In the genomic region with DNA sequence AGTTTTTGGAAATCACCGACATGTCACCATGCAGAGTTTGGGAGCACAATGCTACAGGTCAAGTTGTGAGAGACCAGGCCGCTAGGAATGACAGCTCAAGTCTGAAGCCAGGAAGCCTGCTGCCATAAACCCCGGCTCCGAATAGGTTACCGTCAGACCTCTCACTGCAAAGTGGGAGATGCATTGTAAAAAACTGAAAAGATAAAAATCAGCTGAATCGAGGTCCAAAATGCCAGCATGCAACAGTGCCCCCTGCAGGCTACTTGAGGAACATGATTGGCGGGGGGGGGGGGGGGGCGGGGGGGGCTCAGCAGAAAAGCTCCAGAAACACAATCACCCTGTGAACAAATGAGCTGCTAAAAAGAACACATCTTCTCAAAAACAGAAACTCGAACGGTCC, we compare ENCODE assay signal across 10 mouse cellular contexts. TPM values are rescaled to one million over a fixed set of nuclear protein-coding genes. Genes with fewer than 3 reads are reported as not detected.
A peak's percentile ranks its signal among the peaks of the same experiment; 100 is the strongest.
DNase-seq lines count a peak whose midpoint lies in the region; ATAC-seq and TF ChIP-seq lines count a peak whose summit lies in the region.
"Had no signal": no experiment of that assay in that cellular context is flagged by ENCODE, and none has a peak within 500 bp of the region (broad histone marks: within the 10 kb centered on the region; RNA-seq: fewer than 3 reads in every experiment).

No protein-coding gene starts in this region.

- no peaks in the 10 kb centered on the region for H3K4me1 ChIP-seq in limb, embryonic 14.5 days (ENCODE audit: control insufficient read depth, insufficient read depth, low read length)
- no peaks in the 10 kb centered on the region; the same call in 1 of the 2 replicates for H3K4me1 ChIP-seq in limb, embryonic 10.5 days

- TF ChIP-seq POLR2A in limb, embryonic 14.5 days (IDR thresholded peaks at IDR 0.05; ENCODE audit: borderline replicate concordance, extremely low read depth, insufficient read depth, insufficient read length), result no peak
- no peak for TF ChIP-seq POLR2A in myocyte (IDR thresholded peaks at IDR 0.05; ENCODE audit: insufficient read length, low read depth)

- no peaks in the 10 kb centered on the region for H3K36me3 ChIP-seq in limb, embryonic 14.5 days (ENCODE audit: control insufficient read depth, insufficient read depth, low read length)
- no peaks in the 10 kb centered on the region for H3K36me3 ChIP-seq in limb, embryonic 10.5 days
- H3K36me3 ChIP-seq in myocyte (ENCODE audit: control insufficient read depth, insufficient read depth), result no peaks in the 10 kb centered on the region
- H3K36me3 ChIP-seq: embryonic facial prominence, embryonic 13.5 days; liver, embryonic 13.5 days had no signal

- 41% methylated on average over 8 of the region's 10 CpGs for WGBS in limb, embryonic 14.5 days
- WGBS in limb, embryonic 10.5 days, result 44% methylated on average over 9 of the region's 10 CpGs

- H3ac ChIP-seq in myocyte (ENCODE audit: control insufficient read depth, insufficient read length), result no peak overlapping the region

- no peaks in the 10 kb centered on the region for H3K27me3 ChIP-seq in limb, embryonic 14.5 days (ENCODE audit: control insufficient read depth, insufficient read depth, low read length)
- H3K27me3 ChIP-seq in limb, embryonic 10.5 days (ENCODE audit: low read depth, poor library complexity, severe bottlenecking), result peaks cover 8% of the 10 kb centered on the region; the same call in 1 of the 2 replicates
- H3K27me3 ChIP-seq in myocyte (ENCODE audit: control insufficient read depth, insufficient read depth, insufficient read length), result peaks cover 28% of the 10 kb centered on the region
- H3K27me3 ChIP-seq: embryonic facial prominence, embryonic 13.5 days had no signal

- no peaks in the 10 kb centered on the region for H3K9me3 ChIP-seq in limb, embryonic 14.5 days (ENCODE audit: control insufficient read depth, low read length)
- H3K9me3 ChIP-seq in limb, embryonic 10.5 days (replicated peaks), result no peaks in the 10 kb centered on the region
- H3K9me3 ChIP-seq: embryonic facial prominence, embryonic 13.5 days; liver, embryonic 13.5 days had no signal

- ATAC-seq in limb, embryonic 14.5 days (ENCODE audit: low FRiP score, low read depth), result no peak
- no peak for ATAC-seq in inflammation-experienced regulatory T-cells, adult 6 months

- no peak overlapping the region for H3K27ac ChIP-seq in limb, embryonic 14.5 days (replicated peaks; ENCODE audit: low read depth, low read length)
- H3K27ac ChIP-seq in limb, embryonic 10.5 days, result no peak overlapping the region
- H3K27ac ChIP-seq: embryonic facial prominence, embryonic 13.5 days; liver, embryonic 13.5 days had no signal

- H3K4me3 ChIP-seq in limb, embryonic 14.5 days (replicated peaks; ENCODE audit: low read length), result no peak overlapping the region
- no peak overlapping the region for H3K4me3 ChIP-seq in limb, embryonic 10.5 days
- H3K4me3 ChIP-seq in myocyte, result no peak overlapping the region
- H3K4me3 ChIP-seq: embryonic facial prominence, embryonic 13.5 days; liver, embryonic 13.5 days had no signal

- peak; percentile 40 to 62 for DNase-seq in cerebellum, postnatal 25 days
- no peak for DNase-seq in cerebellum, adult 11-12 months
- DNase-seq in limb, embryonic 14.5 days (ENCODE audit: low spot score), result peak; percentile 34
- DNase-seq in limb, embryonic 10.5 days (ENCODE audit: low spot score), result no peak
- peak; percentile 31 for DNase-seq in R1 (ENCODE audit: low read depth, low spot score)
- DNase-seq in thymus, postnatal 36 days, result no peak
- DNase-seq: liver, embryonic 13.5 days had no signal

- H3K4me2 ChIP-seq in limb, embryonic 14.5 days (replicated peaks; ENCODE audit: low read depth, low read length, severe bottlenecking), result no peak overlapping the region
- peak overlapping the region; percentile 56 for H3K4me2 ChIP-seq in myocyte (ENCODE audit: low read depth)
- H3K4me2 ChIP-seq: embryonic facial prominence, embryonic 13.5 days; liver, embryonic 13.5 days had no signal

- no peaks in the 10 kb centered on the region for H3K79me2 ChIP-seq in myocyte (ENCODE audit: control insufficient read depth, insufficient read depth)

- no peak overlapping the region for H3K9ac ChIP-seq in limb, embryonic 14.5 days (ENCODE audit: low read depth, low read length, severe bottlenecking)
- H3K9ac ChIP-seq: embryonic facial prominence, embryonic 13.5 days; liver, embryonic 13.5 days had no signal

TF ChIP-seq in myocyte, 11 proteins besides CTCF, POLR2A, EP300 and RAD21:
- TF ChIP-seq USF1 (IDR thresholded peaks at IDR 0.05; ENCODE audit: low read depth) (no peak), POLR2AphosphoS2 (IDR thresholded peaks at IDR 0.05; ENCODE audit: insufficient read length, low read depth) (no peak), MYOG (IDR thresholded peaks at IDR 0.05; ENCODE audit: control insufficient read depth in 1 of 3, insufficient read depth in 1 of 3, insufficient read length in 2 of 3, low read depth in 2 of 3) (no peak), MYOD1 (IDR thresholded peaks at IDR 0.05; ENCODE audit: control insufficient read depth in 1 of 3, insufficient read length in 2 of 3, low read depth in 2 of 3) (no peak), REST (IDR thresholded peaks at IDR 0.05; ENCODE audit: insufficient read depth, insufficient read length) (no peak), TCF12 (IDR thresholded peaks at IDR 0.05; ENCODE audit: insufficient read depth, poor library complexity, severe bottlenecking) (no peak), E2F4 (IDR thresholded peaks at IDR 0.05; ENCODE audit: insufficient read depth) (no peak), SRF (IDR thresholded peaks at IDR 0.05; ENCODE audit: control insufficient read depth, insufficient read length, low read depth) (no peak), MAX (IDR thresholded peaks at IDR 0.05; ENCODE audit: low read depth) (no peak), TCF3 (IDR thresholded peaks at IDR 0.05; ENCODE audit: insufficient read length, low read depth) (no peak), CEBPB (IDR thresholded peaks at IDR 0.05; ENCODE audit: insufficient read depth, poor library complexity, severe bottlenecking) (no peak)

RNA-seq across cellular contexts. Expression of a gene that starts 13.7 kb away (rescaled TPM):
- 0.28 TPM in 2 replicates for polyA plus RNA-seq in limb, embryonic 14.5 days (2012; rRNA removed)
- polyA plus RNA-seq in limb, embryonic 14.5 days (2014; fragmentation: Nextera tagmentation; extraction: Ambion mirVana), result 0.25 TPM in 1 of 2 replicates, not detected in the other
- polyA plus RNA-seq in limb, embryonic 10.5 days (2016; fragmentation: Nextera tagmentation; extraction: Ambion mirVana), result 0.33 and 0.39 TPM in 2 replicates
- polyA plus RNA-seq in myocyte (2012; fragmentation: generic; extraction: Trizol), result 0.38 TPM
- polyA plus RNA-seq in inflammation-experienced regulatory T-cells, adult 6 months (2017; shearing (Covaris generic)), result under 1 TPM in 1 of 3 experiments, not detected in 2; 0.15 TPM

RNA-seq across cellular contexts. Expression of a gene that starts 18.3 kb away (rescaled TPM):
- 59.1 and 68.2 TPM in 2 replicates for polyA plus RNA-seq in limb, embryonic 14.5 days (2012; rRNA removed)
- 87.9 and 88.8 TPM in 2 replicates for polyA plus RNA-seq in limb, embryonic 14.5 days (2014; fragmentation: Nextera tagmentation; extraction: Ambion mirVana)
- polyA plus RNA-seq in limb, embryonic 10.5 days (2016; fragmentation: Nextera tagmentation; extraction: Ambion mirVana), result 192 and 213 TPM in 2 replicates
- polyA plus RNA-seq in myocyte (2012; fragmentation: generic; extraction: Trizol), result 77.9 TPM
- polyA plus RNA-seq in inflammation-experienced regulatory T-cells, adult 6 months (2017; shearing (Covaris generic)), result 10 to 100 TPM in 1 of 3 experiments, 1 to 10 TPM in 2; 2.4 to 38.2 (median 2.6) TPM

Comparison
In these comparisons a context has a peak if more than half of its experiments do, and no peak if none do; other contexts are left out.
1. DNase-seq: peak in cerebellum, postnatal 25 days (2 of 2), limb, embryonic 14.5 days (single experiment) and R1 (single experiment); none in cerebellum, adult 11-12 months (single experiment), limb, embryonic 10.5 days (single experiment) and thymus, postnatal 36 days (0 of 2).